Mouse (Mus musculus) left cerebral cortex, adult 11 months (tissue): ENCODE measurements around the gene Ern1.
"Not testable (repeated sequence)": the region's sequence is repeated elsewhere in the genome, so short reads cannot be mapped to it uniquely, and the experiment has no call there.

Experiments used
- DNase-seq: peaks from one replicate; pipeline ENCODE4 v3.0.0; 2022; ENCODE audit warnings: low spot score

Ern1 gene

GRCm38 (mm10) chr11:106481651-106482050 is 6.0 kb downstream of the Ern1 start:
- no peak for DNase-seq

- no peak for DNase-seq
Measured at GRCm38 (mm10) chr11:106480530-106480885, 7.1 kb downstream of the Ern1 start.

GRCm38 (mm10) chr11:106479619-106480529 is 7.8 kb downstream of the Ern1 start:
- no peak for DNase-seq

- no peak for DNase-seq
Measured at GRCm38 (mm10) chr11:106478745-106479144, 8.9 kb downstream of the Ern1 start.

- no peak for DNase-seq
Measured at GRCm38 (mm10) chr11:106477505-106478160, 10.0 kb downstream of the Ern1 start.

GRCm38 (mm10) chr11:106475309-106475708 is 12.3 kb downstream of the Ern1 start:
- DNase-seq: no peak

GRCm38 (mm10) chr11:106471629-106472028 is 16.0 kb downstream of the Ern1 start:
- no peak for DNase-seq

GRCm38 (mm10) chr11:106468509-106468908 is 19.1 kb downstream of the Ern1 start:
- no peak for DNase-seq

- no peak for DNase-seq
Measured at GRCm38 (mm10) chr11:106465932-106466331, 21.7 kb downstream of the Ern1 start.

- DNase-seq: no peak
Measured at GRCm38 (mm10) chr11:106465545-106465903, 22.1 kb downstream of the Ern1 start.

- no peak for DNase-seq
Measured at GRCm38 (mm10) chr11:106464681-106465544, 22.7 kb downstream of the Ern1 start.

GRCm38 (mm10) chr11:106463845-106464244 is 23.8 kb downstream of the Ern1 start:
- DNase-seq: no peak

- no peak for DNase-seq
Measured at GRCm38 (mm10) chr11:106462309-106462708, 25.3 kb downstream of the Ern1 start.

GRCm38 (mm10) chr11:106461145-106461932 is 26.3 kb downstream of the Ern1 start:
- DNase-seq: no peak

GRCm38 (mm10) chr11:106460671-106461070 is 27.0 kb downstream of the Ern1 start:
- no peak for DNase-seq

GRCm38 (mm10) chr11:106458540-106458939 is 29.1 kb downstream of the Ern1 start:
- no peak for DNase-seq

GRCm38 (mm10) chr11:106443646-106444045 is 44.0 kb downstream of the Ern1 start:
- no peak for DNase-seq

- DNase-seq: not testable (repeated sequence)
Measured at GRCm38 (mm10) chr11:106442564-106442963, 45.1 kb downstream of the Ern1 start.

GRCm38 (mm10) chr11:106440318-106440717 is 47.3 kb downstream of the Ern1 start:
- DNase-seq: no peak

GRCm38 (mm10) chr11:106439355-106439754 is 48.3 kb downstream of the Ern1 start:
- no peak for DNase-seq

GRCm38 (mm10) chr11:106438524-106439177 is 49.0 kb downstream of the Ern1 start:
- DNase-seq: no peak
